Mouse (Mus musculus) adrenal gland, adult 2 months (tissue): ENCODE measurements at regions not wholly inside any gene's neighbourhood (a gene's known extent, or its start where the extent isn't known, plus 50 kb on each side); places are given as distances from the start of the nearest gene placed in this dataset.
A peak's percentile ranks its signal among the peaks of the same experiment; 100 is the strongest.
"Not testable (repeated sequence)": the region's sequence is repeated elsewhere in the genome, so short reads cannot be mapped to it uniquely, and the experiment has no call there.

Source experiments
- DNase-seq: peaks from one replicate; pipeline ENCODE4 v3.0.0; 2021

DNA sequence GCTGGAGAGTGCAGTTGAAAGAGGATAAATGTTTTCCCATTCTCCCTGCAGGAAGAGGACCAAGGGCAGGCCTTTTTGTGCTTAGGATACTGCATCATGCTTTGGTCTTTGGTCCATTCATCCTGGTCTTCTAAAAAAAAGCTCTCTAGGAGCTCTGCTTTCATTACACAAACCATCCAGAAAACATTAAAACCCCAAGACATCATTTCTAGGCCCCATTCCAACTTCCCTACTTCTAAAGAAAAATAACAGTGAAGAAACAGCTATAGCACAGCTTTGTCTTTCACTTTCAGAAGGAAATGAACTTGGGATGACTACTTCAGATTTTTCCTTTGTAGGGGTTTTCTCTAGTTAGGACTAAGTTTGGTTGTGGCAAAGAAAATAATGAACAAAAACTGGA is 185.1 kb upstream of the Tmc3 start:
- DNase-seq = no peak

DNA sequence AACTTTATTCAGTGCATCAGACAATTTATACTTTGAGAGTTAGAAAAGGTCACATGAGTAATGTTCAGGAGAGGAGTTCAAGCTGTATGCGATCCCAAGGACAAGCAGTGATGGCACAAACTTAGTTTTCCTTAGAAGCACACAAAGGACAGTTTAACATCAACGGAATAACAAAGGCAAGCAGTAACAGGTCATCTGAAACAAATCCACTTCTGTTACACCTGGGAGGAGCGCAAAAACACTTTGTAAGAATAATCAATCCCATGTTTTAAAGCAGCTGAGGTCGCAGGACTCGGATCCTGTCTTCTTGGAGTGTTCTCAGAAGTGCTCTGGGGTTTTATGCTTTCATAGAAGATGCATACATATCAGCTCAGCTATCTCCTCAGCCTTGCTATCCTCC is 183.7 kb upstream of the Tmc3 start:
- DNase-seq = no peak

DNA sequence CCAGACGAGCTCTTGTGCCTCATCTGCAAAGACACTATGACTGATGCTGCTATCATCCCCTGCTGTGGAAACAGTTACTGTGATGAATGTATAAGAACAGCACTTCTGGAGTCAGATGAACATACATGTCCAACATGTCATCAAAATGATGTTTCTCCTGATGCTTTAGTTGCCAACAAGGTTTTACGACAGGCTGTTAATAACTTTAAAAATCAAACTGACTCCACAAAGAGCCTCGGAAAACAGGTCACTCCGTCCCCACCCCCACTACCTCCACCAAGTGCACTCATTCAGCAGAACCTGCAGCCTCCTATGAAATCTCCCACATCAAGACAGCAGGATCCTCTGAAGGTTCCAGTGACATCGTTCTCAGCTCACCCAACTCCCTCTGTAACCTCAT is 172.0 kb upstream of the Tmc3 start:
- not testable (repeated sequence) for DNase-seq

- no peak for DNase-seq
Observed at GRCm38 (mm10) chr7:83429929-83430556, 154.7 kb upstream of the Tmc3 start.

- no peak for DNase-seq
Observed at GRCm38 (mm10) chr7:83431094-83431493, 153.6 kb upstream of the Tmc3 start.

GRCm38 (mm10) chr7:83432843-83433242 is 151.9 kb upstream of the Tmc3 start:
- no peak for DNase-seq

GRCm38 (mm10) chr7:83433959-83434715 is 150.6 kb upstream of the Tmc3 start:
- DNase-seq = no peak

- peak; percentile 10 for DNase-seq
Observed at GRCm38 (mm10) chr7:83438538-83439393, 146.0 kb upstream of the Tmc3 start.

- DNase-seq = no peak
Observed at GRCm38 (mm10) chr7:83443596-83444278, 141.0 kb upstream of the Tmc3 start.

GRCm38 (mm10) chr7:83444279-83444615 is 140.5 kb upstream of the Tmc3 start:
- no peak for DNase-seq

GRCm38 (mm10) chr7:83445181-83445926 is 139.4 kb upstream of the Tmc3 start:
- no peak for DNase-seq

GRCm38 (mm10) chr7:83450346-83450745 is 134.4 kb upstream of the Tmc3 start:
- DNase-seq = no peak

DNA sequence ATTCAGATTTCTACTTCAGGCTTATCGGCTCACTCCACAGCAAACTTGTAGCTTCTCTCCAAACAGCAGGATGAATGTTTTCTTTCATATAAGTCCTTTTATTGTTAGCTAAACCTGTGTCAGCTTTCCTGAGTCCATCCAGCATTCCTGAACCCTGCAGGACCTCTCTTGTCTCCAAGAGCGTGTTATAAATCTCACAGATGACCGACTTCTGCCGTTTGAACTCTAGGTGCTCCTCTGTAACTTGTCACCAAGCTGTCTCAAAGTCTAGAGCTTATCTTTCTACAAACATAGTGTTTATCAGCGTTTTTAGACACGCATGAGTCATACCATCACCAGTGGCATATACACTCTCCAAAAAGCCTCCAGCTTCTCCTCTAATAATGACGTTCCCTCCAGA is 132.4 kb upstream of the Tmc3 start:
- no peak for DNase-seq

GRCm38 (mm10) chr7:83459520-83459919 is 125.2 kb upstream of the Tmc3 start:
- DNase-seq = no peak

DNA sequence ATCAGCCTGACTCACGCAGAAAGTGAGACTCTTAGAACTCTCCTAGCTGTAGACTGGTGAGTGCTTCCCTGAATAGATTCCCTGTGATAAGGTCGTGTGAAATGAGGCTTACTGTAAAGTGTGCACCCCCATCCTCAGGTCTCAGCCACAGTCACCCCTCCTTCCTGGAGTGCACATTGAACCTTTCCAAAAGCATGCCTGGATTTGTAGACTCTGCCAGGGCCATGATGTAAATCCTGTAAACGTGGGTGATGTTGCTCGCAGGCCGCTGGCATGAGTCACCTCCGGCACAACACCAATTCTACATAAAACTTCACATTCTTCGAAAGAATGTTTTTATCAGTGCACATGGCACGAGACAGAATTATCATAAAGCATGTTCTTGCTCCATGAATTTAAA is 117.7 kb upstream of the Tmc3 start:
- DNase-seq = no peak

DNA sequence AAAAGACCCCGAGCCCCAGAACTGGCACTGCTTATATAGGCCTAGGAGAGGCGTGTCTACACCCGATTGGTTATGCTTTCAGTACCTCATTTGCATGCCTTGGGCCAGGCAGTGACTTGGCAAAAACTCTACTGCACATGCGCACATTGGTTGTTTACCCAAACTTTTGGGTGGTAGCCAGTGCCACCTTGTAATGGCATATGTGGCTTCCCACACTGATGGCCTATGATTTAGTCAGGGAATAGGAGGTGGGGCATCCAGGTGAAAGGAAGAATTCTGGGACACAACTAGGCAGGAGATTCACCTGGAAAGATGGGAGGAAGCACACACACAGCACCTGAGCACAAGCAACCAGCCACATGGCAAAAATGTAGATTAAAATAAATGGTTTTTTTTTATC is 114.9 kb upstream of the Tmc3 start:
- DNase-seq = not testable (repeated sequence)

DNA sequence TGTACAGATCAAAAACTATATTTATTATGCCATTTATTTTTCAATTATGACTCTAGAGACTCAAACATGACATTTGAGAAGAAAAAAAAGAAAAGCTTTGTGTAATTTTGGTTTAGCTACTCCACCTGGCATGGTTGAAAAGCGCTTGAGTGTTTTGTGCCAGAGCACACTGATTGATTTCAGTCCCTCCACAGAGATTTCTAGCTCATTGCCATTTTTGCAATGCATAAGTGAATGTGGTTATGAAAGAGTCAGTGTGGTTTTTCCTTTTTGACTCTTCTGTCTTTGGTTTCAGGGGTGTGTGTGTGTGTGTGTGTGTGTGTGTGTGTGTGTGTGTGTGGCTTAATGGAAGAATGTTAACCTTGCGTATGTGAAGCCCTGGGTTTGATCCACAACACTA is 113.6 kb upstream of the Tmc3 start:
- no peak for DNase-seq

GRCm38 (mm10) chr7:83474471-83474870 is 110.3 kb upstream of the Tmc3 start:
- no peak for DNase-seq

GRCm38 (mm10) chr7:83474986-83475385 is 109.7 kb upstream of the Tmc3 start:
- DNase-seq = no peak

GRCm38 (mm10) chr7:83475438-83476160 is 109.1 kb upstream of the Tmc3 start:
- DNase-seq = no peak

- DNase-seq = no peak
Observed at GRCm38 (mm10) chr7:83476161-83476495, 108.6 kb upstream of the Tmc3 start.
